Mouse (Mus musculus): ENCODE results near the gene Msn. TPM values are rescaled to one million over a fixed set of nuclear protein-coding genes. Genes with fewer than 3 reads are reported as not detected.

Gene Msn
- polyA plus RNA-seq (2016; fragmentation: Nextera tagmentation; extraction: Ambion mirVana): 76.7 and 79.1 TPM in 2 replicates

GRCm38 (mm10) chrX:96095509-96096499 lies at the start of gene Msn:
TSS of gene Msn (plus strand) at chrX:96096042.
- peaks cover 20% of the 10 kb centered on the region for H3K4me1 ChIP-seq
- H3K27me3 ChIP-seq (replicated peaks): 0 out of 2 replicates have a peak, but pooled peaks cover 13% of the 10 kb centered on the region
- peak within 1 kb of the TSS; percentile 84 for H3K27ac ChIP-seq
- H3K9me3 ChIP-seq (replicated peaks): no peaks in the 10 kb centered on the region
- peak; percentile 89 for ATAC-seq
- no peaks in the 10 kb centered on the region for H3K36me3 ChIP-seq
- H3K4me3 ChIP-seq: peak within 1 kb of the TSS; percentile 71
- WGBS (ENCODE audit: insufficient replicate concordance): 8% methylated on average over 42 of the region's 44 CpGs
- peak within 1 kb of the TSS; percentile 76 for H3K9ac ChIP-seq
- H3K4me2 ChIP-seq: peak within 1 kb of the TSS; percentile 73

DNA sequence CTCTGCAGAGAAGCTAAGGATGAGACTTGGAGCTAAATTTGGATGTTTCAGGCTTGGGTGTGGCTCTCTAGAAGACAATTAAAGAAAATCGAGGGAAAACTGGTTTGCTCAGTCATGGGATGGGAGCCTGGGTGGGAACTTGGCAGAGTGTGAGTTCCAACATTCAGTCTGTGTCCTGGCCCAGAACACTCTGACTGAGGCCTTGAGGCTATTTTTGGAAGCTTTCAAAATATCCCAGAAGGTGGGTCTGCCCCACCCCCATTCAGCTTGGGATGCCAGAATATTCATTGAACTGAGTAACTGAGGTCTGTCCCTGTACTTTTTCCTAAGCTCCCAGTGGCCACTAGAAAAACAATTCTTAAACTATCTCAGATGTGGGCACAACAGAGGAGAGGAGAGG lies 43.0 kb upstream of the Msn start:
- no peak overlapping the region for H3K27ac ChIP-seq
- H3K4me3 ChIP-seq: no peak overlapping the region
- H3K4me1 ChIP-seq: no peaks in the 10 kb centered on the region
- H3K9ac ChIP-seq: no peak overlapping the region
- no peak for ATAC-seq
- H3K4me2 ChIP-seq: no peak overlapping the region
- no peaks in the 10 kb centered on the region for H3K36me3 ChIP-seq
- H3K9me3 ChIP-seq (replicated peaks): no peaks in the 10 kb centered on the region
- WGBS (ENCODE audit: insufficient replicate concordance): 53% methylated on average over 1 of the region's 1 CpGs
- no peaks in the 10 kb centered on the region for H3K27me3 ChIP-seq (replicated peaks)

DNA sequence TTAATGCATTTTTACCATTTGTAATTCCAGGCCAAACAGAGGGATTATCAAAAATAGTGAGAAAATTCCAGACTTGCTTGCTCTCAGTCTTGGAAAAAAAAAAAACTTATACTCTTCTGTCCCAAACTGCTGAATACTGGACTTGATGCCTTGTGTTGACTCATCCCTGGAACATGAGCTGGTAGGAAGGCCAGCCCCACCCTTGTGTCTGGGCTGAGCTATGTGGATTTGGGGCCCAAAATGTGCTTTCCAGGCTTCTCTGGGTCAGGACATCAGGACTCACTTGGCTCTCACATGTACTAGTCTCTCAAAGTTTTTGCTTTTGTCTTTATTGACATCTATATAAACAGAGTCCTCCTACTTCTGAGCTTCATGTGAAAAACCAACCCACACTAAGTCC lies 18.1 kb upstream of the Msn start:
- H3K27me3 ChIP-seq (replicated peaks): no peaks in the 10 kb centered on the region
- no peak overlapping the region for H3K27ac ChIP-seq
- no peak overlapping the region for H3K4me3 ChIP-seq
- H3K36me3 ChIP-seq: no peaks in the 10 kb centered on the region
- H3K4me2 ChIP-seq: no peak overlapping the region
- H3K9me3 ChIP-seq (replicated peaks): no peaks in the 10 kb centered on the region
- no peak overlapping the region for H3K9ac ChIP-seq
- ATAC-seq: no peak
- H3K4me1 ChIP-seq: no peaks in the 10 kb centered on the region

DNA sequence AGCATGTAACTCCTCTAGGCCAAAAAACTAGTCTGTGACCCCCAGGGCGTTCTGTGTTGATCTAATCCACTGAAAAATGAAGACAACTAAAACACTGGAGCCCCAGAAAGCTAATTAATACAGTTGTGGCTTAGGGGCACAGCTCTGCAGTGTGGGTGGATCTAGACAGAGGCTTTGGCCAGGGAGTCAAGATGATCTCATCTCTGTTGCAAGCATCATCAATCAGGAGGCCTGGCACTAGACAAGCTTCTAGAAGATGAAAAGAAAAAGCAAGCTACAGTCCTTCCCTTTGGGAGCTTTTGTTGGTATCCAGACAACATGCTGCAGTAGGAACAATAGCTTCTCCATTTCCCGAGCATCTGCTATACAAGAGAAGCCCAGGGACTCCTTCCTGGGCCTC lies 9.6 kb upstream of the Msn start:
- no peak overlapping the region for H3K4me3 ChIP-seq
- ATAC-seq: no peak
- no peak overlapping the region for H3K27ac ChIP-seq
- no peaks in the 10 kb centered on the region for H3K36me3 ChIP-seq
- WGBS (ENCODE audit: insufficient replicate concordance): 38% methylated on average over 2 of the region's 2 CpGs
- no peaks in the 10 kb centered on the region for H3K4me1 ChIP-seq
- no peaks in the 10 kb centered on the region for H3K9me3 ChIP-seq (replicated peaks)
- H3K4me2 ChIP-seq: no peak overlapping the region
- H3K9ac ChIP-seq: no peak overlapping the region
- peaks cover 3% of the 10 kb centered on the region; the same call in 1 of the 2 replicates for H3K27me3 ChIP-seq (replicated peaks)

- ATAC-seq: peak; percentile 83
- H3K4me2 ChIP-seq: peak overlapping the region; percentile 73
- H3K9ac ChIP-seq: peak overlapping the region; percentile 76
- H3K27ac ChIP-seq: peak overlapping the region; percentile 84
- H3K27me3 ChIP-seq (replicated peaks): 0 out of 2 replicates have a peak, but pooled peaks cover 13% of the 10 kb centered on the region
- no peaks in the 10 kb centered on the region for H3K36me3 ChIP-seq
- WGBS (ENCODE audit: insufficient replicate concordance): 9% methylated on average over 14 of the region's 15 CpGs
- peak overlapping the region; percentile 71 for H3K4me3 ChIP-seq
- no peaks in the 10 kb centered on the region for H3K9me3 ChIP-seq (replicated peaks)
- H3K4me1 ChIP-seq: peaks cover 20% of the 10 kb centered on the region
Measured at GRCm38 (mm10) chrX:96096513-96097210, 820 bp downstream of the Msn start.

GRCm38 (mm10) chrX:96097491-96097970 lies 1.7 kb downstream of the Msn start:
- no peak for ATAC-seq
- Histone ChIP-seq H3K27me3 (replicated peaks) (0 out of 2 replicates have a peak, but pooled peaks cover 13% of the 10 kb centered on the region), H3K4me3 (peak overlapping the region; percentile 71), H3K36me3 (no peaks in the 10 kb centered on the region), H3K9me3 (replicated peaks) (no peaks in the 10 kb centered on the region), H3K4me1 (peaks cover 20% of the 10 kb centered on the region), H3K4me2 (peak overlapping the region; percentile 73), H3K27ac (peak overlapping the region; percentile 84), H3K9ac (peak overlapping the region; percentile 76)
- WGBS (ENCODE audit: insufficient replicate concordance): 9% methylated on average over 5 of the region's 5 CpGs

DNA sequence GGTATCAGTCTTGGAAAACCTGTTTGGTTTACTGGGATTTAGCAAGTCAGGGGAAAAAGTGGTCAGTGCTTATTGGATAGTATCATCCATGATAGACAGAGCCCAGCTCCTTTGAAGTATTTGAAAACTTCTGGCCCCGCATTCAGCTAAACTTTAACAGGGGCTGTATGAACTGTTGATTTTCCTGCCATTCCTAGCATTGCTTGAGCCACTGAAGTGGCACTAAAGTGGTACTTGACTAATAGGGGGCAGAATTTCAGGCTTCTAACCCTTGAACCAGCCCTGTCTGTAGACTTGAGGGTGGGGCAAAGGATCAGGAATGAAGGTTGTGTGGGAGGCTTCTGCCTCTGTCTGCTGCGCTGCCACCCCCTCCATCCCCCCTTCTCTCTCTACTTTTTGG lies 3.2 kb downstream of the Msn start:
- Histone ChIP-seq H3K27ac (no peak overlapping the region), H3K9ac (no peak overlapping the region), H3K4me3 (no peak overlapping the region), H3K4me1 (peaks cover 20% of the 10 kb centered on the region), H3K9me3 (replicated peaks) (no peaks in the 10 kb centered on the region), H3K36me3 (no peaks in the 10 kb centered on the region), H3K27me3 (replicated peaks) (0 out of 2 replicates have a peak, but pooled peaks cover 3% of the 10 kb centered on the region), H3K4me2 (no peak overlapping the region)
- no peak for ATAC-seq
- WGBS (ENCODE audit: insufficient replicate concordance): 82% methylated on average over 2 of the region's 2 CpGs

DNA sequence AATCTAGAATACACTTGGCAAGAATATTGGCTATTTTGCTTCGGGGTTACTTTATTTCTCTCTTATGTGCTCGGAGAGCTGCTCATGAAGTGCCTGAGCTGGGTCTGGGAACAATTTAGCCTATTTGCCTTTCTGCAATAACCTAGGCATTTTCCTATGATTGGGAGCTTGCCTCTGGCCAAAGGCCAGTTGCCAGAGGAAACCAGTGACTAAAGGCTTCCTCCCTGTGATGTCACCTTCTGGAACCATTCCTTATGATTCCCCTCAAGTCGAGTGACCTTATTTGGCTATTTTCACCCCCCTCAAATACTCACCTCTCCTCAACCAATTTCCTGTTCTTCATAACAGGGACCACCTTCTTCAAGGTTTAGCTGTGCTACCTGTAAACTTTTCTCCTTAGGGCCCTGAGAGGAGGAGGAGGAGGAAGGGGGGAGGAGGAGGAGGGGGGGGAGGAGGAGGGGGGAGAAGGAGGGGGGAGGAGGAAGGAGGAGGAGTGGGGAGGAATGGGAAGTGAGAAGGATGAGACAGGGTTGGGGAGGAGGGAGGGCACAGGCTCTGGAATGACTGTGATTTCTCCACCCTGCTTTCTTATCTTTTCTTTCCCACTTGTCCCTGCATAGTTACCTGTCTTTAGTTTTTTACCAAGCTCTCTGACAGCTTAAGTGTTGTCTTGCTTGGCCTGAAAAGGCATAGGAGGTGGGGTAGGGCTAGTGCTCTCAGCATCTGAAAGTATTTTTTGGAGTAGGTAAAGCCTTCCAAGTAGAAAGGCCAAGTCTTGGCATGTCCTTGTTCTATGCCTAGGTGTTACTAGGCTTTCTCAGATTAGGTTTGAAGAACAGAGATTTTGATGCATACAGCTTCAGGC lies 11.8 kb downstream of the Msn start:
- Histone ChIP-seq H3K4me1 (no peaks in the 10 kb centered on the region), H3K36me3 (no peaks in the 10 kb centered on the region), H3K4me3 (no peak overlapping the region), H3K9ac (no peak overlapping the region), H3K9me3 (replicated peaks) (no peaks in the 10 kb centered on the region), H3K27ac (no peak overlapping the region), H3K4me2 (no peak overlapping the region), H3K27me3 (replicated peaks) (no peaks in the 10 kb centered on the region)
- no peak for ATAC-seq
- WGBS (ENCODE audit: insufficient replicate concordance): 58% methylated on average over 3 of the region's 3 CpGs

DNA sequence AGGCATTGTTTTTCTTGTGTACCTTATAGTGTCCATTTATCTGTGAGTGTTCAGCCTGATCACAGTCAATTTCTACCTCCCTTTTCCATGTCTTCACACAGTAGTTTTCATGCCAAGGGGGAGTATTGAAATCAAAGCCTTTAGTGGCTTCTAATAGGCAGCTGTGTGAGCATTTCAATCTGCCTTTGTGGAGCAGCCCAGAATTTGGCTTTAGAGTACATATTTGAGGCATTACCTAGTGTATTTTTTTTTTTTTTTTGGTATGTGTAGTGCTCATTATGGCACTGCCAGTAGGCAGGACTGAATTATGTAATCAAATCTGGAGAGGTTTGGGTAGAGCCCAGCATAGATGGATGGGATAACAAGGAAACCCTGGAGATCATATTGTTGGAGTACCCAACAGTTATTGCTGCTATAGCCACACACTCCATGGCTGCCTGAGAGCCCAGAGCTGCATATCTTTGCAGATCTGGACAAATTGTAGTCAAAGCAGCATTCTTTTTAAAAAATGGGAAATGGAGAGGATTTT lies 17.3 kb downstream of the Msn start:
- Histone ChIP-seq H3K4me3 (no peak overlapping the region), H3K4me1 (no peaks in the 10 kb centered on the region), H3K27me3 (replicated peaks) (no peaks in the 10 kb centered on the region), H3K9ac (no peak overlapping the region), H3K4me2 (no peak overlapping the region), H3K27ac (no peak overlapping the region), H3K36me3 (peaks cover 9% of the 10 kb centered on the region), H3K9me3 (replicated peaks) (no peaks in the 10 kb centered on the region)
- no peak for ATAC-seq

DNA sequence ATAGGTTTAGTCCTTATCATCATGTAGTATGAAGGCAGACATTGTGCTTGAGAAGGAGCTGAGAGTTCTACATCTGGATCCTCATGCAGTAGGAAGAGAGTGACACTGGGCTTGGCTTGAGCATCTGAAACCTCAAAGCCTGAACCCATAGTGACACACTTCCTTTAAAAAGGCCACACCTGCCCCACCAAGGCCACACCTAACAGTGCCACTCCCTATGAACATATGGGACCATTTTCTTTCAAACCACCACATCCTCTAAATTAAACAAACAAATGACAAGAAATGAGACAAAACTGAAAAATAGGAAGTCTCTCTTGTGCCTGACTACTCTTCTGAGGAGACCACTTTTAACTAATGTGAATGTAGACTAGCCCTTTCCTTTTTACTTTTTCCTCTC lies 19.7 kb downstream of the Msn start:
- no peak overlapping the region for H3K9ac ChIP-seq
- H3K4me2 ChIP-seq: no peak overlapping the region
- no peaks in the 10 kb centered on the region for H3K9me3 ChIP-seq (replicated peaks)
- H3K4me3 ChIP-seq: no peak overlapping the region
- no peaks in the 10 kb centered on the region for H3K4me1 ChIP-seq
- peaks cover 9% of the 10 kb centered on the region for H3K36me3 ChIP-seq
- no peak overlapping the region for H3K27ac ChIP-seq
- H3K27me3 ChIP-seq (replicated peaks): no peaks in the 10 kb centered on the region
- ATAC-seq: no peak

DNA sequence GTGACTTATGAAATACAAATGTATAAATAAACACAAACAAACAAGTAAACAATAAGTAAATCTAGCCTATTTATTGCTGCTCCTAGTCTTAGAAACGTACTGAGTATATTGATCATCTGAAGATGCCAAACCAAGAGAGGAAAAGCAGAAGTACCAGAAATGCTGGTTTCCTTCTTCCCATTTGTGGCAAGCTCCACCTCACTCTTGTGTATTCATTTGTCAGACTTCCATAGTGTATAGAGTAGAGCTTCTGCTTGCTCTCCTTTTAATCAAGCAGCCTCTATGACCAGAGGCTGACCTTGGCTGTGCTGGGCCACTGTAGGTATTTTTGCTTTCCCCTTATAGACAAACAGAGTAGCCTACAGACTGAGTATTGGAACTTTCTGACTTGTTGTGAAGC lies 21.5 kb downstream of the Msn start:
- Histone ChIP-seq H3K9me3 (replicated peaks) (no peaks in the 10 kb centered on the region), H3K9ac (no peak overlapping the region), H3K36me3 (peaks cover 9% of the 10 kb centered on the region), H3K27ac (no peak overlapping the region), H3K4me2 (no peak overlapping the region), H3K4me1 (no peaks in the 10 kb centered on the region), H3K27me3 (replicated peaks) (no peaks in the 10 kb centered on the region), H3K4me3 (no peak overlapping the region)
- WGBS (ENCODE audit: insufficient replicate concordance): 44% methylated on average over 1 of the region's 1 CpGs
- ATAC-seq: no peak
